Mouse (Mus musculus): ENCODE measurements at regions not wholly inside any gene's neighbourhood (a gene's known extent, or its start where the extent isn't known, plus 50 kb on each side); places are given as distances from the start of the nearest gene placed in this dataset.

GRCm38 (mm10) chr10:25032625-25033024 is 105.3 kb upstream of the Arg1 start:
- no peak for DNase-seq (ENCODE audit: low spot score in 2 of 2)

DNA sequence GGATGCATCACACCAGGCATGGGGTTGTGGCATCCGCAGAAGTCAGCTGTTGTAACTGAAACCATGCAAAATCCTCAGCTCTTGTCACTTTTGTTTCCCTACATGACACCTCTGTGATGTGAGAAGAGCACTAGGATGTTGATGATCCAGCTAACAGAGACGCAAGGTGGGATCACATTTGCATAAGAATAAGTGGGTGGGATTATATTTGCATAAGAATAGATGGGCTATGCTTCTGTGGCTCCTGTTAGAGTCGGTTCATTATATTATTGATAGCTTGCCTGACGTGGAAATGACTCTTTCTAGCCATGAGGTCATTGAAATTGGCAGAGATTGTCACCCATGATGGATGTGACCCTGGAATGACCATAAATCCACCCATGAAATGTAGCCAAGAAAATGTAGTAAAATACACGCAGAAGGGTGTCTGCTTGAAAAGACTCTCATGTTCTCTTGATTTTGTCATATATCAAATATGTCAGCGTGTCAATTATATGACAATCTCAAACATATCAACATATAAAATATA is 102.2 kb upstream of the Arg1 start:
- DNase-seq (ENCODE audit: low spot score in 2 of 2), result no peak

DNA sequence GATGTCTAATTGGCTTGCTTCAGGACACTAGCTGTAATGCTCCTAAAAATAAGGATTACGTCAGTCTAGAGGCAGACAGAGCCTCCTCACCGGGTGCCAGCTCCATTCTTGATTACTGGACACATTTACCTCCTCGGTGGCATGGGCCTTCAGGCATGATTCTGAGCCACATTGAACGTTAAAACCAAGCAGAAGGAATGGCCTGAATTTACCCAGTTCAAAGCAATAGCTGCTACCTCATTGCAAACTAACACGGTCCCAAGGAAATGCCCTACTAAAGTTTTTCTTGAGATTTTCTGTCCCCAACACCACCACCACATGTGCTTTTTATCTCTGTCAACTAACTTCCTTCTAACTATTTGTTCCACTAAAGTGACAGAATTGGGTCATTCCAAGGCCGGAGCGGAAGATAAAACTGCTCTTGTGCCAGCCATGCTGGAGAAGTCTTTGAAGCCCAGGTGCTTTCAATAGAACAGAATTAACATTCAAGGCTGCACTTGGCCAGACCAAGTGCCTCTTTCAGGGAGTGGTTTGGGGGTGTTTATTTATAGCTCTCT is 96.4 kb upstream of the Arg1 start:
- DNase-seq (ENCODE audit: low spot score in 2 of 2), result peak; percentile 74 to 81

- no peak for DNase-seq (ENCODE audit: low spot score in 2 of 2)
Observed at GRCm38 (mm10) chr10:25023044-25023540, 95.8 kb upstream of the Arg1 start.

DNA sequence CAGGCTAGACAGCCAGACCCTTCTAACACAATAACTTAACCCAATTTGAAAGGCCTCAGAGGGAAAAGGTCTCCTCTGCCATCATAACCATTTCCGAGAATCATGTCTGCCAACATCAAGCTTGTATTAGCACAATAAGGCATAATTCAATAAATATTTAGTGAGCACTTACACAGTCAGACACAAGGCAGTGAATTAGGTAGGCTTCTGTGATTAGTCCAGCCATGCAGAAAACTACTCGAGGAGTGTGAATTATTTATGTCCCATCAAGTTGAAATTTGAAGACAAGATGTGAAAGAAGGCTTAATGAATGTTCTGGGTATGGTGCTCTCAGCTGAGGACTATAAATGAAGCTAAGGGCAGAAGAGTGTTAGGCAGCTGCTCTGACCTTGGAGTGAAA is 91.7 kb upstream of the Arg1 start:
- DNase-seq (ENCODE audit: low spot score in 2 of 2), result no peak

- DNase-seq (ENCODE audit: low spot score in 2 of 2), result no peak
Observed at GRCm38 (mm10) chr10:25017843-25018242, 90.6 kb upstream of the Arg1 start.

GRCm38 (mm10) chr10:25016110-25016509 is 88.8 kb upstream of the Arg1 start:
- peak; percentile 56 to 63 for DNase-seq (ENCODE audit: low spot score in 2 of 2)

DNA sequence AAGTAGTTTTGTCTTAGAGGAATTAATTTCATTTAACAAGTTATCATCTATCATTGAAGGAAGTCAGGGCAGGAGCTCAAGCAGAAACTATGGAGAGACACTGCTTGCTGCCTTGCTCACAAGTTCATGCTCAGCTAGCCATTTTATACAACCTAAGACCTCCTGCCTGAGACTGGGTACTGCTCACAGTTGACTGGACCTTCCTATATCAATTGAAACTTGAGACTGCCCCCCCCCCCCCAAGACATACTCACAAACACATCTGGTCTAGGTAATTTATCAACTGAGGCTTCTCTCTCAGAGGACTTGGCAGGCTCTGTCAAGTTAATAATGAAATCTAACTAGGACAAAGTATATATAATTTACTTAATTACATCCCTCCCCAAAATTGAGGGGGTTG is 84.8 kb upstream of the Arg1 start:
- DNase-seq (ENCODE audit: low spot score in 2 of 2), result no peak

DNA sequence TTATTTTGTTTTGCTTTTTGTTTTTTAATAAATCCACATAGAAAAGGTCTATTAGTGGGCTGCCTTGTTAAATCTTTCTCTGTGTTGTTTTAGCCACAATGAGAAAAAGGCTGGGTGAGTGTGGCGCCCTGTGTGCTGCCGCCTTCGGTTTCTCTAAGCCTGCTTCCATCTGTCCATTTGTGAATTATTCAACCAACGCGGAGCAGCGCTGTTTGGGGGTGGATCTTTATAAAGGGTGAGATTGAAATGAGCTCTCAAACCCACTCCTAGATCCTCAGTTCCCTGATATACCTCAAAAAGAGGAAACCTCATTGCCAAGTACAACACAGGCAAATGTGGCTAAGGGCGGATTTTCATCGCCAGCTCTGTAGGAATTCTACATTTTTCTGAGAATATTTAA is 74.0 kb upstream of the Arg1 start:
- DNase-seq (ENCODE audit: low spot score in 2 of 2), result peak; percentile 75 to 77

DNA sequence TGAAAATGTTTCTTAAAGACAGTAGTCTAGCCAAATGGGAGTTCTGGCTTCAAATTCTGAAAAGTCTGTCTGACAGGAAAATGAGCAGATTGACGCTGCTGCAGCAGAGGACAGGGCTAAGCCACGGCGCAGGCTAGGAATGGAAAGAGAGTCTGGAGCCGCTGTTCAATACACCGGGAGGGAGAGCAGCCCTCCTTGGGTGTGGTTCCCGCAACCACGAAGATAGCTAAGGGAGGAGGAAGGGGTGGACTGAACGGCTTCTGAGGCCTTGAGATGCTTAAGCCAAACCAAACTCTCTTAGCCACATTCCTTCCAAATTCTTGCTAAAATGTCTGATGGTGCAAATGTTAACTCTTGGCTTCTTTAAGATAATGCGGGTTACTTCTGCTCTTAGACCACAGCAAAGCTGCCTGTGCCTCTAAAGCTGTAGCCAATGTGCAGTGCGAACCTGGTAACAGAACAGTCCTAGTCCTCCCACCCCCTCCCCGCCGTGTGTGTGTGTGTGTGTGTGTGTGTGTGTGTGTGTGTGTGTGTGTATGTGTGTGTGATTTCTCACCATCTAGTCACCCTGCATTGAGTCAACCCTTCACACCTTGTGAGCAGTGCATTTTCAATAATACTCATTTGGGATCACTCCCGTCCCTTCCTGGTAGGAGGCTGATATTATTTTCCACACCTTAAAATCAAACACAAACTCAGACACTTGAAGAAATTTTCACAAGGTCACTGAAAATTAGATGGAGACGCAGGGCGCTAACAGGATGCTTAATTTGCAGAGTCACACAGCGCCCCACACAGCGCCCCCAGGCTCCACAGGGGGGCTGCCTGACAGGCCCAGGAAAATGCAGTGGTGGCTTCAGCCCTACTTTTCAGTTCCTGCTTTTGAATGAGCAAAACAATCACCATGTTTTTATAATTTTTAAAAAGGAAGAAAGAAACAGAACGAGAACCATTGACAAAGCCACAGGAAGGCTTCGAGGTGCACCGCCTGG is 73.2 kb upstream of the Arg1 start:
- peak; percentile 36 to 53 for DNase-seq (ENCODE audit: low spot score in 2 of 2)

DNA sequence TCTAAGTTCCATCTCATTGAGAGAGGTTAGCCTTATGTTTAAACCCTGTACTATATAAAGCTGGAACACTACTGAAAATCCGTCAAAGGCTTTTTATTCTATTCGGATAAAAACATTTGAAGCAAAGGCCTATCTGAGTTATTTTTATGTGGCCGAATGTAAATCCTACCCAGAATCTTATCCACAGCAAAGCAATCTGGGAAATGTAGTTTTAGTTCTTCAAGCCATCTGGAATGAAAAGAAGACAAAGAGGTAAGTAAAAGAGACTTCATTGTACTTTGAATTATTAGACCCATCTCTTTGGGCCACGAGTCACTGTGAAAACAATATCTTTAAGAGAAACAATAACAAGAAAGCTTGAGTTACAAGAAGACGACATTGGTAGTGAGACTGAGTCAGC is 72.5 kb upstream of the Arg1 start:
- DNase-seq (ENCODE audit: low spot score in 2 of 2), result no peak

GRCm38 (mm10) chr10:24997661-24998060 is 70.4 kb upstream of the Arg1 start:
- no peak for DNase-seq (ENCODE audit: low spot score in 2 of 2)

DNA sequence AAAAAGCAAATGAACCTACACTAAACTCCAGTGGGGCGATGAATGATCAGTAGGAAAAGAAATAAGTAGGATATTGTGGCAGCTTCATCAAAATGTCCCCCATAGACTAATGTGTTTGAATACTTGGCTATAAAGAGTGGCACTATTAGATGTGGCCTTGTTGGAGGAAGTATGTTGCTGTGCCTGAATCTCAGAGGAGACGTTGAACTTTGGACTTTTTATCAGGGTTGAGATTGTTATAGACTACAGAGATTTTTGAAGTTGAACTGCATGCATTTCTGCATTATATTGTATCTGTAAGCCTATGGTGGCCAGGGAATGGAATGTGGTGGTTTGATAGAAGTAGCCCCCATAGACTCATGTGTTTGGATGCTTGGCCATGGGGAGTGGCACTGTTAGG is 68.5 kb upstream of the Arg1 start:
- no peak for DNase-seq (ENCODE audit: low spot score in 2 of 2)

- peak in 1 of 2 experiments; percentile 55 for DNase-seq (ENCODE audit: low spot score in 2 of 2)
Observed at GRCm38 (mm10) chr10:24989965-24990653, 62.8 kb upstream of the Arg1 start.

DNA sequence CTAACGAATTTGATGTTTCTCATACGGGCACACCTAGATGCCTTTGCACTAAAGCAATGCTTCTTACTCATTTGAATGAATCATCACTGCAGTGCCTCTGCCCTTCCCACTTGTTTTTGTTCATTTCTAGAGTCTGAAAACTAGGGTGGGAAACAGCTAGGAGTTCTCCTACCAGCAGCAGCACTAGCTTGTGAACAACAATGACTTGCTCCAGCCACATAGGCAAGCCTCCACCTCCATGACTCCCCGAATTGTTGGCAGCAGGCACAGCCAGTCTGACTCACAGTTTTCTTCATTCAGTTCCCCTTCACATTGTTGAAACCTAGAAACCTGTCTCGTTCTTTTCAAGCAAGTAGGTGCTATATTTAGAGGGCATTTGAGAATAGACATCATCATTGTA is 57.5 kb upstream of the Arg1 start:
- DNase-seq (ENCODE audit: low spot score in 2 of 2), result no peak

DNA sequence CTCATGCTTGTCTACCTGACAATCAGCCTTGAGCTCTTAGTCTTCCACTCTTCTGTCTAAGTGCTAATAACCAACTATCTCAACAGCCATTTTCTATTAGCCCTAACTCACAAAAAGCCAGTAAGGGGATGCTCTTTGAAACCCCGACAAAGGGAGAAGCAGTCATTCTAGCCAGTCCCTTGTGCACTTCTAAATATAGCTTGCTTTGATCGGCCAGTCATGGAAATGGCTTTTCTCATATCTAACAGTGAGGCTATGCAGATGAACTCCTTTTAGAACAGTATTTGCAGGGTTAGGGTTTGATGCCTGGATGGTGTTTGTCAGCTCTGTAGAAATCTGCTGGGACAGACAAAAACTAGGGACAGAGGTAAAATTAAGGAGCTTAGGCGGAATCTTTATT is 54.5 kb upstream of the Arg1 start:
- DNase-seq (ENCODE audit: low spot score in 2 of 2), result no peak

Measured in right cerebral cortex, postnatal 10 days (tissue).